Mouse (Mus musculus): ENCODE measurements around the gene Mylk4. TPM values are rescaled to one million over a fixed set of nuclear protein-coding genes. Genes with fewer than 3 reads are reported as not detected.

Mylk4 gene
- total and polyA plus RNA-seq, 3 experiments, result 0.04 TPM; not detected in 2

DNA sequence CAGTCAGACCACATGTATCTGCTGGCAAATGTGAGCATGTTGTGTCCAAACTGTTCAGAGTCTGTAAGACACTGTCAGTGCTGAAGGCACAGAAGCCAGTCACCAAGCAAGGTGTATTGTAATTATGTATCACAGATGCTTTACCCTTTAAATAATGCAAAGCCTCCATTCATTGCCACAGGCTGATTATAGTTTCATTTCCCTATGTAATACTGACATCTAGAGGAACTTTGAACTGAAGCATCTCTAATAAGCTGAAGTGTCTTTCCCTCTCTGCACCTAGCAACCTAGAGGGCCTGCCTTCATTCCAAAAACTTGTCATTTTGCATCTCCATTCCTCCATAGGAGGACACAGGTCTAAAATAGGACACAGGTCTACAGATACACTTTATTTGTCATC, 52.5 kb downstream of the Mylk4 start:
- peak; percentile 18 for DNase-seq (ENCODE audit: extremely low read depth)
- H3K27me3 ChIP-seq (replicated peaks), result no peaks in the 10 kb centered on the region
- no peak overlapping the region for H3K4me2 ChIP-seq (ENCODE audit: insufficient read depth, low read depth, poor library complexity, severe bottlenecking)
- H3K27ac ChIP-seq (ENCODE audit: insufficient read depth, low read depth), result no peak overlapping the region
- no peaks in the 10 kb centered on the region for H3K79me2 ChIP-seq (replicated peaks; ENCODE audit: control insufficient read depth, extremely low read depth, insufficient read depth, poor library complexity, severe bottlenecking)
- no peaks in the 10 kb centered on the region; a peak in 1 of 4 replicates for H3K4me1 ChIP-seq (ENCODE audit: control insufficient read depth in 1 of 2, insufficient read depth in 2 of 2)
- no peak overlapping the region for H3K4me3 ChIP-seq (replicated peaks in 1 of 3; ENCODE audit: low read depth in 2 of 3, low read length in 2 of 3, poor library complexity in 1 of 3)
- in situ Hi-C loops (cut with MboI; ENCODE audit: low pct_ligation_motif_present, low pct_unique_long_range_greater_than_20kb, low sequenced_read_pairs), result no loop called here
- dilution Hi-C loops (cut with MboI; ENCODE audit: extremely low pct_ligation_motif_present, extremely low pct_unique_long_range_greater_than_20kb, low sequenced_read_pairs), result no loop called here
- TF ChIP-seq CHD1 (IDR thresholded peaks at IDR 0.05; ENCODE audit: low read depth, low read length) (no peak), SMC3 (IDR thresholded peaks at IDR 0.05; ENCODE audit: low read depth, low read length) (peak; percentile 35), MAZ (IDR thresholded peaks at IDR 0.05; ENCODE audit: low read depth, low read length) (no peak), USF2 (conservative IDR thresholded peaks at IDR 0.05; ENCODE audit: low read depth, low read length) (no peak), RAD21 (IDR thresholded peaks at IDR 0.05; ENCODE audit: low read depth, low read length) (peak; percentile 73), CTCF (conservative IDR thresholded peaks at IDR 0.05 in 1 of 2, IDR thresholded peaks at IDR 0.05 in 1 of 2; ENCODE audit: low read depth in 2 of 2, low read length in 2 of 2) (peak; percentile 25 to 58; a peak in 3 of 4 replicates), ZC3H11A (IDR thresholded peaks at IDR 0.05; ENCODE audit: low read depth, low read length) (no peak), ETS1 (conservative IDR thresholded peaks at IDR 0.05; ENCODE audit: low read depth, low read length) (no peak), PAX5 (IDR thresholded peaks at IDR 0.05; ENCODE audit: low read length) (no peak), NELFE (IDR thresholded peaks at IDR 0.05; ENCODE audit: low read depth, low read length) (no peak)
- H3K36me3 ChIP-seq (replicated peaks in 1 of 2; ENCODE audit: control insufficient read depth in 1 of 2, insufficient read depth in 1 of 2, low read length in 1 of 2), result no peaks in the 10 kb centered on the region
- no peaks in the 10 kb centered on the region for H3K9me3 ChIP-seq (replicated peaks; ENCODE audit: low read length)
- no peak overlapping the region for H3K9ac ChIP-seq (ENCODE audit: insufficient read depth, low read depth)

DNA sequence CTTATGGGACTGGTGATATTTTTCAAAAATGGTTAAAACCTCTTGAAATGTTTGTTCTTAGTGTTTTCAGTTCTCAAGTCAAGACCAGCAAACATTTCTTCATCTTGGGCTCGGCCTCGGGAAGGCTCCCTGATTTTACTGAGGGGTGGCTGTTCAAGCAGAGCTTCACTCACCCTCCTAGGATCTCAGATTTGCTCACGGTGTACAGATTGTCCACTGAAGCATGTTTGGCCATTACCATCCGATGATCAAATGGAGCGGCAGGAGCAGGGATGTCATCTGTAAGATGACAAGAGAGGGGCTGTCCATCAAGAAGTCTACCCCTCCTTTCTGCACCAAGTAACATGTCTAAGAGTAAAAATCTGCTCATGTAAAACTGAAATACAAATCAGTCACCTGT, 59.1 kb downstream of the Mylk4 start:
- dilution Hi-C loops (cut with MboI; ENCODE audit: extremely low pct_ligation_motif_present, extremely low pct_unique_long_range_greater_than_20kb, low sequenced_read_pairs) (no loop called here), in situ Hi-C loops (cut with MboI; ENCODE audit: low pct_ligation_motif_present, low pct_unique_long_range_greater_than_20kb, low sequenced_read_pairs) (no loop called here)
- H3K4me1 ChIP-seq (ENCODE audit: control insufficient read depth in 1 of 2, insufficient read depth in 2 of 2), result peaks cover 0 to 7% of the 10 kb centered on the region in 2 experiments; a peak in 2 of 4 replicates
- TF ChIP-seq CTCF (conservative IDR thresholded peaks at IDR 0.05 in 1 of 2, IDR thresholded peaks at IDR 0.05 in 1 of 2; ENCODE audit: low read depth in 2 of 2, low read length in 2 of 2), result no peak
- TF ChIP-seq HCFC1 (IDR thresholded peaks at IDR 0.05; ENCODE audit: low read depth, low read length), result no peak
- TF ChIP-seq MEF2A (IDR thresholded peaks at IDR 0.05; ENCODE audit: borderline replicate concordance, low read depth, low read length), result no peak
- TF ChIP-seq NRF1 (IDR thresholded peaks at IDR 0.05; ENCODE audit: low read depth, low read length), result no peak
- no peak for TF ChIP-seq JUND (conservative IDR thresholded peaks at IDR 0.05; ENCODE audit: low read depth, low read length)
- TF ChIP-seq RCOR1 (conservative IDR thresholded peaks at IDR 0.05; ENCODE audit: low read depth, low read length), result no peak
- no peak for TF ChIP-seq ETS1 (conservative IDR thresholded peaks at IDR 0.05; ENCODE audit: low read depth, low read length)
- no peak for TF ChIP-seq POLR2AphosphoS2 (IDR thresholded peaks at IDR 0.05; ENCODE audit: low read depth, low read length)
- no peak for TF ChIP-seq IRF4 (IDR thresholded peaks at IDR 0.05; ENCODE audit: low read depth, low read length)
- TF ChIP-seq ZMIZ1 (IDR thresholded peaks at IDR 0.05; ENCODE audit: low read depth, low read length), result no peak
- no peak for TF ChIP-seq RAD21 (IDR thresholded peaks at IDR 0.05; ENCODE audit: low read depth, low read length)
- no peak for TF ChIP-seq E2F4 (IDR thresholded peaks at IDR 0.05; ENCODE audit: insufficient replicate concordance, low read depth, low read length)
- no peak for TF ChIP-seq BHLHE40 (IDR thresholded peaks at IDR 0.05; ENCODE audit: low read depth, low read length)
- TF ChIP-seq NELFE (IDR thresholded peaks at IDR 0.05; ENCODE audit: low read depth, low read length), result no peak
- no peak for TF ChIP-seq EP300 (IDR thresholded peaks at IDR 0.05; ENCODE audit: low read length)
- H3K79me2 ChIP-seq (replicated peaks; ENCODE audit: control insufficient read depth, extremely low read depth, insufficient read depth, poor library complexity, severe bottlenecking), result no peaks in the 10 kb centered on the region
- no peaks in the 10 kb centered on the region for H3K36me3 ChIP-seq (replicated peaks in 1 of 2; ENCODE audit: control insufficient read depth in 1 of 2, insufficient read depth in 1 of 2, low read length in 1 of 2)
- no peaks in the 10 kb centered on the region for H3K27me3 ChIP-seq (replicated peaks)
- no peak overlapping the region for H3K27ac ChIP-seq (ENCODE audit: insufficient read depth, low read depth)
- no peak overlapping the region for H3K9ac ChIP-seq (ENCODE audit: insufficient read depth, low read depth)
- no peak for DNase-seq (ENCODE audit: extremely low read depth)
- H3K4me3 ChIP-seq (replicated peaks in 1 of 3; ENCODE audit: low read depth in 2 of 3, low read length in 2 of 3, poor library complexity in 1 of 3), result no peak overlapping the region
- no peak overlapping the region for H3K4me2 ChIP-seq (ENCODE audit: insufficient read depth, low read depth, poor library complexity, severe bottlenecking)
- no peaks in the 10 kb centered on the region for H3K9me3 ChIP-seq (replicated peaks; ENCODE audit: low read length)
